18 mouse cellular contexts compared by ENCODE assay signal in the genomic region with DNA sequence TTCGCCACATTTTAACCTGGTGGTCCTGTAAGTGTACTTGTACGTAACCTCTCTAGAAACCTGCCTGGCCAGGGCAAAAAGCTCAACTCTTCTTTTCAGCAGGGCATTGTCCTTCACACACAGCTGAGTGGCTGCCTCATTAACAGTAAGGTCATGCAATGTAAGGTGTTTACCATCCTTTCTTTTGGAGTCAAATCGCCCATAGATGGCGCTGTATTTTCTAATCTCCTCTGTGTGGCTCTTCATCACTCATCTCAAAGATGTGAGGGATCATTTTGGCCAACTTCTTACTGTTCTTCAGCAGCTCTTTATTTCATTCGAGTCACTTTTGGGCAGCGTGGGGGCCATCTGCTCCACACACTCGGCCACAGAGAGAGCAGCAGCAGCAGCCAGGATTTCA. TPM values are rescaled to one million over a fixed set of nuclear protein-coding genes. Genes with fewer than 3 reads are reported as not detected.
DNase-seq lines count a peak whose midpoint lies in the region; ATAC-seq and TF ChIP-seq lines count a peak whose summit lies in the region.
"Had no signal": no experiment of that assay in that cellular context is flagged by ENCODE, and none has a peak within 500 bp of the region (broad histone marks: within the 10 kb centered on the region; RNA-seq: fewer than 3 reads in every experiment).

No protein-coding gene starts in this region.

- WGBS in kidney, postnatal 0 days: 64% methylated on average over 7 of the region's 7 CpGs

- in situ Hi-C loops in ES-E14 (cut with MboI; ENCODE audit: low sequenced_read_pairs in 2 of 2, unreplicated experiment in 2 of 2): no loop called here

- no peak overlapping the region for H3K27ac ChIP-seq in kidney, postnatal 0 days
- no peak overlapping the region for H3K27ac ChIP-seq in ES-E14 (ENCODE audit: insufficient read depth, low read depth, low read length, poor library complexity, severe bottlenecking)
- H3K27ac ChIP-seq: embryonic facial prominence, embryonic 15.5 days; forebrain, embryonic 10.5 days; lung, embryonic 15.5 days; midbrain, embryonic 15.5 days had no signal

- no peak overlapping the region for H3K9ac ChIP-seq in kidney, postnatal 0 days (ENCODE audit: low read depth, low read length)
- H3K9ac ChIP-seq in ES-E14 (ENCODE audit: insufficient read depth, low read depth, low read length, poor library complexity, severe bottlenecking): no peak overlapping the region
- H3K9ac ChIP-seq: embryonic facial prominence, embryonic 15.5 days; lung, embryonic 15.5 days; midbrain, embryonic 15.5 days had no signal

- DNase-seq in cerebellum, postnatal 10 days: peak; percentile 21 to 42
- no peak for DNase-seq in cerebellum, adult 11 months
- DNase-seq in kidney, postnatal 0 days (ENCODE audit: low spot score): no peak
- no peak for DNase-seq in kidney, postnatal 14 days
- DNase-seq in ES-E14 (ENCODE audit: low read depth, low spot score): peak; percentile 66
- DNase-seq in embryo, embryonic 11 days: peak; percentile 27
- DNase-seq in adrenal gland, postnatal 25 days: no peak
- DNase-seq: cerebellum, postnatal 36 days; heart, postnatal 4 days; left cerebral cortex, postnatal 4 days; thymus, postnatal 25 days had no signal

- no peaks in the 10 kb centered on the region for H3K4me1 ChIP-seq in kidney, postnatal 0 days (replicated peaks; ENCODE audit: insufficient read depth, low read length)
- H3K4me1 ChIP-seq in ES-E14 (ENCODE audit: control insufficient read depth in 2 of 2, insufficient read depth in 2 of 2, low read length in 2 of 2, poor library complexity in 1 of 2): no peaks in the 10 kb centered on the region; a peak in 1 of 4 replicates
- H3K4me1 ChIP-seq: embryonic facial prominence, embryonic 15.5 days; forebrain, embryonic 10.5 days; lung, embryonic 15.5 days; midbrain, embryonic 15.5 days had no signal

- no peak for ATAC-seq in kidney, postnatal 0 days (replicated peaks; ENCODE audit: low FRiP score, low read depth)
- no peak for ATAC-seq in granulocyte monocyte progenitor cell, adult 5-6 weeks (replicated peaks; ENCODE audit: poor library complexity, severe bottlenecking)
- ATAC-seq: inflammation-experienced regulatory T-cells, adult 6 months; midbrain, embryonic 15.5 days; Patski had no signal

- H3K36me3 ChIP-seq in kidney, postnatal 0 days (ENCODE audit: insufficient read depth, low read length): no peaks in the 10 kb centered on the region
- H3K36me3 ChIP-seq in ES-E14 (ENCODE audit: control insufficient read depth, insufficient read depth, low read length, poor library complexity, severe bottlenecking): no peaks in the 10 kb centered on the region
- H3K36me3 ChIP-seq: embryonic facial prominence, embryonic 15.5 days; forebrain, embryonic 10.5 days; lung, embryonic 15.5 days; midbrain, embryonic 15.5 days had no signal

- no peak overlapping the region for H3K4me2 ChIP-seq in kidney, postnatal 0 days (ENCODE audit: low read length)
- H3K4me2 ChIP-seq: embryonic facial prominence, embryonic 15.5 days; lung, embryonic 15.5 days; midbrain, embryonic 15.5 days had no signal

- H3K27me3 ChIP-seq in kidney, postnatal 0 days (ENCODE audit: insufficient read depth, low read length): no peaks in the 10 kb centered on the region
- H3K27me3 ChIP-seq: embryonic facial prominence, embryonic 15.5 days; lung, embryonic 15.5 days; midbrain, embryonic 15.5 days had no signal

- peak; percentile 30; the same call in 1 of the 2 replicates for TF ChIP-seq CTCF in kidney, postnatal 0 days (IDR thresholded peaks at IDR 0.05; ENCODE audit: low read depth)

- no peak overlapping the region for H3K4me3 ChIP-seq in kidney, postnatal 0 days (replicated peaks; ENCODE audit: low read depth, low read length)
- H3K4me3 ChIP-seq in ES-E14 (ENCODE audit: insufficient read depth in 1 of 2, low read depth in 1 of 2, low read length in 2 of 2, poor library complexity in 1 of 2, severe bottlenecking in 1 of 2): peak overlapping the region in 1 of 2 experiments; percentile 29; a peak in 2 of 4 replicates
- H3K4me3 ChIP-seq: embryonic facial prominence, embryonic 15.5 days; forebrain, embryonic 10.5 days; lung, embryonic 15.5 days; midbrain, embryonic 15.5 days had no signal

- H3K9me3 ChIP-seq in kidney, postnatal 0 days (replicated peaks; ENCODE audit: low read length): no peaks in the 10 kb centered on the region
- no peaks in the 10 kb centered on the region for H3K9me3 ChIP-seq in ES-E14 (ENCODE audit: control insufficient read depth, insufficient read depth, low read depth, low read length)
- H3K9me3 ChIP-seq: embryonic facial prominence, embryonic 15.5 days; forebrain, embryonic 10.5 days; lung, embryonic 15.5 days; midbrain, embryonic 15.5 days had no signal

TF ChIP-seq in ES-E14, 5 proteins besides CTCF, POLR2A, EP300 and RAD21:
- TF ChIP-seq ZC3H11A (IDR thresholded peaks at IDR 0.05; ENCODE audit: borderline replicate concordance, low read depth, low read length) (0 out of 2 replicates have a peak, but pooled peaks have one; percentile 12), MAFK (IDR thresholded peaks at IDR 0.05; ENCODE audit: insufficient read depth, low read depth, low read length) (no peak)
TF ChIP-seq in ES-E14: peak in this region for 1.

RNA-seq across cellular contexts. Expression of gene Etl4, which starts 56.9 kb away (rescaled TPM):
- 37.4 and 38.0 TPM in 2 replicates for polyA plus RNA-seq in kidney, postnatal 0 days (2015; fragmentation: Nextera tagmentation; extraction: Ambion mirVana)
- total RNA-seq in ES-E14 (2012; rRNA removed): 50.8 and 69.7 TPM in 2 replicates
- total RNA-seq in granulocyte monocyte progenitor cell, adult 5-6 weeks (2014; fragmentation: Nextera tagmentation): 0.26 and 3.1 TPM in 2 replicates
- total RNA-seq in granulocyte monocyte progenitor cell, adult 5-6 weeks (2017): 0.82 TPM in 1 of 2 replicates, not detected in the other
- 25.3 and 28.4 TPM in 2 replicates for total RNA-seq in adrenal gland, postnatal 25 days (2021)

Comparison
In these comparisons a context has a peak if more than half of its experiments do, and no peak if none do; other contexts are left out.
1. DNase-seq: peak in cerebellum, postnatal 10 days (2 of 2), ES-E14 (single experiment) and embryo, embryonic 11 days (single experiment); none in cerebellum, adult 11 months (single experiment), kidney, postnatal 0 days (single experiment), kidney, postnatal 14 days (single experiment) and adrenal gland, postnatal 25 days (single experiment).